Mouse (Mus musculus) heart, embryonic 14.5 days (tissue): ENCODE measurements around the gene Itih5. TPM values are rescaled to one million over a fixed set of nuclear protein-coding genes. Genes with fewer than 3 reads are reported as not detected.

ENCODE experiments used
- ATAC-seq: fragments of 200-750 bp; cut with Nextera tagmentation; 2 replicates; pipeline ENCODE4 v1.8.0; 2017; ENCODE audit warnings: low read depth, moderate TSS enrichment; ENCODE audit not compliant: insufficient number of reproducible peaks, insufficient read depth, low FRiP score
- H3K27ac ChIP-seq, 2 experiments: fragments of 200-500 bp in 1 of 2; fragments of 300-500 bp in 1 of 2; sonication (generic) in 1 of 2; replicated peaks in 1 of 2; 2 replicates each; pipeline ENCODE4 v1.5.1; 2012 to 2014; ENCODE audit warnings: low read depth in 2 of 2, low read length in 2 of 2, control low read depth in 1 of 2, mild to moderate bottlenecking in 1 of 2, mixed read lengths in 1 of 2; ENCODE audit not compliant: control insufficient read depth in 1 of 2, insufficient read depth in 1 of 2
- H3K27me3 ChIP-seq: fragments of 300-500 bp; sonication (generic); 2 replicates; pipeline ENCODE4 v1.6.1; 2014; ENCODE audit warnings: mild to moderate bottlenecking, low read length, control low read depth; ENCODE audit not compliant: control insufficient read depth, insufficient read depth
- H3K36me3 ChIP-seq: fragments of 300-500 bp; sonication (generic); 2 replicates; pipeline ENCODE4 v1.6.1; 2014; ENCODE audit warnings: mild to moderate bottlenecking, control low read depth, low read length, mixed read lengths; ENCODE audit not compliant: control insufficient read depth, insufficient read depth
- H3K4me1 ChIP-seq, 2 experiments: fragments of 200-500 bp in 1 of 2; fragments of 300-500 bp in 1 of 2; sonication (generic) in 1 of 2; 2 replicates each; pipeline ENCODE4 v1.6.1; 2012 to 2014; ENCODE audit warnings: low read length in 2 of 2, control low read depth in 1 of 2, mixed read lengths in 1 of 2; ENCODE audit not compliant: control insufficient read depth in 2 of 2, insufficient read depth in 2 of 2
- H3K4me2 ChIP-seq: fragments of 300-500 bp; sonication (generic); 2 replicates; pipeline ENCODE4 v1.6.1; 2014; ENCODE audit warnings: mild to moderate bottlenecking, low read length
- H3K4me3 ChIP-seq, 2 experiments: fragments of 200-500 bp in 1 of 2; fragments of 300-500 bp in 1 of 2; sonication (generic) in 1 of 2; 2 replicates each; pipeline ENCODE4 v1.5.1; 2012 to 2014; ENCODE audit warnings: low read length in 2 of 2, mild to moderate bottlenecking in 2 of 2, control low read depth in 1 of 2, low read depth in 1 of 2, moderate library complexity in 1 of 2; ENCODE audit not compliant: control insufficient read depth in 1 of 2, insufficient read depth in 1 of 2
- H3K9ac ChIP-seq: fragments of 300-500 bp; sonication (generic); 2 replicates; pipeline ENCODE4 v1.6.1; 2014; ENCODE audit warnings: mild to moderate bottlenecking, low read length
- H3K9me3 ChIP-seq: fragments of 300-500 bp; sonication (generic); 2 replicates; pipeline ENCODE4 v1.6.1; 2016; ENCODE audit warnings: low read length, control low read depth; ENCODE audit not compliant: control insufficient read depth
- WGBS: fragments of 180-500 bp; shearing (Covaris S2); extraction: QIAGEN DNeasy Blood & Tissue Kit; methylation state at CpG from one replicate; pipeline ENCODE4 v1.1.7; 2014; 5-methylcytosine and 5-hydroxymethylcytosine counted together
- polyA plus RNA-seq: library from polyadenylated mRNA; unstranded; fragments of >200 nt; fragmentation: Nextera tagmentation; extraction: Ambion mirVana; gene quantifications from 2 replicates; pipeline ENCODE4 v1.2.1, GENCODE M21; 2014

The Itih5 gene
- polyA plus RNA-seq, 1 experiment from 2014 or later, result 6.1 TPM

DNA sequence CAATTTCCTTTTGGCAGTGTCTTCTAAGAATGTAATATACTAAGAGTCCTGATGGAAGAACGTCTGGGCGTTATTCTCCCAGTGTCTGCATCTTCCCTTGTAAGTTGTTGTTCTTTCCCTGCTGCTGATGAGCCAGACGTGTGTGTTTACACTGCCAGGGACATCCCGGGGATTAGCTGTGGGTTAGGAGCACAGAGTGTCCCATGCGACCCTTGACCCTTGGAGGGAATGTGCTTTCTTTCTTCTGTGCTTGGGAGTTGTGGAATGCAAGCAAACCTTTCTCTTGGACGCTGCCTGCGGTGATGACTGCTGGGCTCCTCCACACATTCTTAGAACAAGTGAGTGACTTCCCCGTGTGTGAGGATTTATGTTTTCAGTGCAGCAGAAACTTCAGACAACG lies 89.6 kb downstream of the Itih5 start:
- ATAC-seq, result no peak
- no peak overlapping the region for H3K4me3 ChIP-seq
- no peak overlapping the region for H3K9ac ChIP-seq

DNA sequence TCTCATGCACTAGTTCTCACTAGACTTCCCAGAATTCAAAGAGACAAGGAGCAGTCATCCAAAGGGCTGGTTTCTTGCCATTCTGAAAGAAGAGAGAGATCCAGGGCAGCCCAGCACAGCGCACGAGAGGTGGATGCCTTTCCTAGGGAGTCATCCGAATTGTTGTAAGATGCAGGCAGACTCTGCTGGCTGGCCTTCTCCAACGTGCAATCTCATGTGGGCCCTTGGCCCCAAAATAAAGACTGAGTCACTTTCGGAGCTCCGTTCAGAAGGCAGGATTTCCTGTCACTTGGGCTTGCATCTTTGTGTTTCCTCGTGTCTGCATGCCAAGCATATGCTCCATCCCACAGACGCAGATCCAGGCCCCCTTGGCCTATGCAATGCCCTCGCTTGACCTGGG lies 97.1 kb downstream of the Itih5 start:
- H3K9me3 ChIP-seq, result no peaks in the 10 kb centered on the region
- H3K4me3 ChIP-seq, result no peak overlapping the region
- no peaks in the 10 kb centered on the region for H3K4me1 ChIP-seq
- ATAC-seq, result no peak
- no peak overlapping the region for H3K4me2 ChIP-seq
- no peak overlapping the region for H3K9ac ChIP-seq
- no peaks in the 10 kb centered on the region for H3K36me3 ChIP-seq
- H3K27me3 ChIP-seq, result no peaks in the 10 kb centered on the region
- no peak overlapping the region for H3K27ac ChIP-seq
- WGBS, result 50% methylated on average over 9 of the region's 9 CpGs

More for the DNA sequence above, 89.6 kb downstream of the Itih5 start:
- Histone ChIP-seq H3K4me2 (no peak overlapping the region), H3K36me3 (no peaks in the 10 kb centered on the region), H3K4me1 (no peaks in the 10 kb centered on the region; a peak in 1 of 4 replicates), H3K27me3 (no peaks in the 10 kb centered on the region), H3K27ac (no peak overlapping the region), H3K9me3 (0 out of 2 replicates have a peak, but pooled peaks cover 3% of the 10 kb centered on the region)
- 15% methylated on average over 9 of the region's 9 CpGs for WGBS

DNA sequence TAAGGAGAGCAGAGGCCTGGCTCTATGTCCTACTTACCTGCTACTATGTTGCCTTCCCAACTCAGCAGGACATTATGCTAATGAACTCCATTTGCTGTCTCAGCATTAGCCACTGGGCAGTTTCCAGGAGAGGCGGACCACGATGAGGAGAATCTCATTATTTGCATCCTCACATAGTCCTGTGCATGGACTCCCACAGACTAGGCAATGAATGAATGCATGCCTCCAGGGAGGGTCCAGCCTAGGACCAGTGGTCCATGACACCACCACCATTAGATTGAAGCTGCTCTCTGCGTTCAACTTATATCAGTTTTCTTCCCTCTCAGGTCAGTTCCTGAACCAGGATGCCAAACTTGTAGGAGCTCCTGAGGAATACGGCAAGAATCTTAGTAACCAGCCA lies 97.6 kb downstream of the Itih5 start:
- Histone ChIP-seq H3K9ac (no peak overlapping the region), H3K27ac (no peak overlapping the region), H3K4me2 (no peak overlapping the region), H3K9me3 (no peaks in the 10 kb centered on the region), H3K4me3 (no peak overlapping the region), H3K4me1 (no peaks in the 10 kb centered on the region), H3K36me3 (no peaks in the 10 kb centered on the region), H3K27me3 (no peaks in the 10 kb centered on the region)
- no peak for ATAC-seq
- WGBS, result 66% methylated on average over 4 of the region's 4 CpGs

DNA sequence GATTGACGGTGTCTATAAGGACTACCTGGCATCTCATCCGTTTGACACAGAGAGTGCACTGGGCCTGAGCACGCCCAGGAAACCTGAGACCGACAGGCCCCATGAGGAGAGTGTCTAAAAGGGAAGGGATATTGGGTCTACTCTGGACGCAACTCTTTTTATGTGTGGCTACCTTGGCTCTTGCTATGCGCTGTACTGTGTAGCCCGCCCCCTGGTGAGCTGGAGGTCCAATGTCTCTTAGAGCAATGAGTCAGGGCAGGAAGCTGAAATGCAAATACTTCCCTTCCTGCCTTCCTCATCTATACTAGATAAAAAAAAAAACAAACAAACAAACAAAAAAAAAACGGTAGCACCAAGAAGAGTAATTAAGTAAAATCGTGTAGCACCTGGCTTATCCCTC lies 98.1 kb downstream of the Itih5 start:
- no peaks in the 10 kb centered on the region for H3K36me3 ChIP-seq
- H3K4me1 ChIP-seq, result no peaks in the 10 kb centered on the region
- H3K27ac ChIP-seq, result no peak overlapping the region
- WGBS, result 89% methylated on average over 9 of the region's 9 CpGs
- H3K9me3 ChIP-seq, result no peaks in the 10 kb centered on the region
- ATAC-seq, result no peak
- H3K4me3 ChIP-seq, result no peak overlapping the region
- no peaks in the 10 kb centered on the region for H3K27me3 ChIP-seq
- H3K4me2 ChIP-seq, result no peak overlapping the region
- H3K9ac ChIP-seq, result no peak overlapping the region

DNA sequence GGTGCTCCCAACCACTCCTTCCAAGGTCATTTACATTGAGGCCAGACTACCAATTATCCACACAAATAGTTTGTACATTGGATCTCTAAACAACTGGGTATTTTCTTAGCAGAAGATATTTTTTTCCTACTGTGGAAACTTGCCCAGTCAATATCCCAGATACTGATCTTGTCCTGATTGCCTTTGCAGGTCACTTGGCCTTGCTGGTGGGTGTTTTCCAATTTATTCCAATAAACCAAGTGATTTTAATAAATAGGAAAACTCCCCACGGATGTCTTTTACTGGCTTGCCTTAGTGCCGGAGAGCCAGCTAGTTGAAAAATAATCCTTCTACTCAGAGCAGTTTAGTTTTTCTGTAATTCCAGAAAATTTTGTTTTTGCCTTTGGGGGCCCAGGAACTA lies 98.6 kb downstream of the Itih5 start:
- no peak for ATAC-seq
- no peak overlapping the region for H3K9ac ChIP-seq
- WGBS, result 83% methylated on average over 2 of the region's 2 CpGs

DNA sequence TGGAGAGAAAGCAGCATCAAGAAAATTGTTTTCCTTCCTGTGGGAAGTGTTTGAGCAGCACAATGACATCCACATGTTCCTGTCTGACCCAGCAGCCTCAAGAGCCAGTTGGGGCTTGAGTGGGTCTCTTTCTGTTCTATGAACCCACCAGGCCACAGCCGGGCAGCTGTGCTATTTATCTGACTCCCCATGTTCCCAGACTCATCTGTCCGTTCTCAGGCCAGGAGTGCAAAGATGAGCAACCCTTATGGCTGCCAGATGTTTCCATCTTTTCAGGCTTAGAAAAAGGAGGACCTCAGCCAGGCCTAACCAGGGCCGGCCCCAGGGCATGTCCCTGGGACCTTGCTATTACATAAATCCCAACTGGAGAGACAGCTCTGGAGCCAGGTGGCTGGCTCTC lies 100.0 kb downstream of the Itih5 start:
- Histone ChIP-seq H3K27ac (no peak overlapping the region), H3K9me3 (no peaks in the 10 kb centered on the region), H3K36me3 (no peaks in the 10 kb centered on the region), H3K4me2 (no peak overlapping the region), H3K4me1 (no peaks in the 10 kb centered on the region), H3K9ac (no peak overlapping the region), H3K27me3 (no peaks in the 10 kb centered on the region), H3K4me3 (no peak overlapping the region)
- no peak for ATAC-seq
- WGBS, result 84% methylated on average over 3 of the region's 3 CpGs

More for the DNA sequence above, 98.6 kb downstream of the Itih5 start:
- Histone ChIP-seq H3K36me3 (no peaks in the 10 kb centered on the region), H3K9me3 (no peaks in the 10 kb centered on the region), H3K27me3 (no peaks in the 10 kb centered on the region), H3K27ac (no peak overlapping the region), H3K4me1 (no peaks in the 10 kb centered on the region), H3K4me2 (no peak overlapping the region), H3K4me3 (no peak overlapping the region)

DNA sequence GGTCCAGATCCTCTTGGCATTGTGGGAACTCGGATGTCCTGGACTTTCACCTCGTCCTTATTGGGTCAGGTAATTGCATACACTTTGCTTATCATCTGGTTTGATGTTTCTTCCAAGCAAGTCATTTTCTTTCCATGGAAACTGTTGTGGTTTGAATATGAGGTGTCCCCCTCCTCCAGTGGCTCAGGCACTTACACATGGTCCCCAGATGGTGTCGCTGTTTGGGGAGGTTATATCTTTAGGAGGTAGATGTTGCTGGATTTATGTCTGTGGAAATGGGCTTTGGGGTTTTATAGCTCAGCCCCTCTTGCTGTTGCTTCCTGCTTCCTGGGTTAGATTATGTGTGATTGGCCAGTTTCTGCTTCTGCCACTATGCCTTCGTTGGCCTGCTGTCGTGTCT lies 103.6 kb downstream of the Itih5 start:
- Histone ChIP-seq H3K9ac (no peak overlapping the region), H3K27me3 (no peaks in the 10 kb centered on the region), H3K9me3 (no peaks in the 10 kb centered on the region), H3K4me3 (no peak overlapping the region), H3K4me2 (no peak overlapping the region), H3K4me1 (no peaks in the 10 kb centered on the region), H3K36me3 (no peaks in the 10 kb centered on the region), H3K27ac (no peak overlapping the region)
- 62% methylated on average over 5 of the region's 5 CpGs for WGBS
- no peak for ATAC-seq

DNA sequence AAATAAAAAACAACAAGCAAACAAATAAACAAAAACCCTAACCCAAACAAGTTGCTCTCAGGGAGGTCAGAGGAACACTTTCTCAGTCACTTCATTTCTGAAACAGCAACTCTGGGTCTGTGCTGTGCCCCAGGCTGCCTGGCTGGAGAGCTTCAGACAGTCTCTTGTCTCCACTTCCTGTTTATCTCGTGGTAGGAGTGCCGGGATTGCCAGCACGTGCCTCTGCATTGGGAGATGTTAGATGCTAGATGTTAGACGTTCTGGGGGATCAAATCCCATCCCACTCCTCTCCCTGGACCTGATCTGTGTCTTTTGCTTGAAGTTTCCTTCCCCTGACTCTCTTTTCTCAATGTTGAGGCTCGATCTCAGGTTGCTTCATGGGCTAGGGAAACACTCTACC lies 104.9 kb downstream of the Itih5 start:
- ATAC-seq, result no peak
- Histone ChIP-seq H3K9me3 (no peaks in the 10 kb centered on the region), H3K36me3 (no peaks in the 10 kb centered on the region), H3K4me1 (no peaks in the 10 kb centered on the region), H3K9ac (no peak overlapping the region), H3K27me3 (no peaks in the 10 kb centered on the region), H3K4me3 (no peak overlapping the region), H3K27ac (no peak overlapping the region), H3K4me2 (no peak overlapping the region)
- 39% methylated on average over 5 of the region's 5 CpGs for WGBS
